ENCODE assay signal across 9 mouse cellular contexts in genomic region chr8:88285469-88286356, GRCm38 (mm10). TPM values are rescaled to one million over a fixed set of nuclear protein-coding genes. Genes with fewer than 3 reads are reported as not detected.
DNase-seq lines count a peak whose midpoint lies in the region; ATAC-seq lines count a peak whose summit lies in the region.
"Had no signal": no experiment of that assay in that cellular context is flagged by ENCODE, and none has a peak within 500 bp of the region (broad histone marks: within the 10 kb centered on the region; RNA-seq: fewer than 3 reads in every experiment).

No protein-coding gene starts in this region.

- no peak for ATAC-seq in monocyte, adult 5-6 weeks (replicated peaks; ENCODE audit: insufficient number of reproducible peaks, low FRiP score, low TSS enrichment, poor library complexity, severe bottlenecking)

- intact Hi-C loops in gastrocnemius, postnatal 36 days (cut with DNase I), result no loop called here

- DNase-seq in gastrocnemius, postnatal 10 days, result peak; percentile 57
- DNase-seq in gastrocnemius, postnatal 36 days, result no peak
- DNase-seq in spleen, adult 18-20 months, result peak; percentile 41 to 59
- DNase-seq in spleen, postnatal 36 days (ENCODE audit: low spot score in 2 of 2), result no peak
- peak; percentile 49 for DNase-seq in heart, postnatal 4 days
- DNase-seq in spleen, postnatal 4 days (ENCODE audit: low spot score in 2 of 2), result peak; percentile 60 to 85
- DNase-seq in kidney, postnatal 14 days, result no peak
- DNase-seq: cerebellum, postnatal 10 days had no signal

RNA-seq across cellular contexts. Expression of gene Adcy7, which starts 13.5 kb away (rescaled TPM):
- 10 to 100 TPM; 12.7 to 17.7 TPM for total RNA-seq in gastrocnemius, postnatal 10 days (2021)
- total RNA-seq in gastrocnemius, postnatal 36 days (2021), result 1 to 10 TPM; 4.9 to 5.2 TPM
- 1 to 10 TPM; 4.0 to 5.4 TPM for total RNA-seq in heart, postnatal 4 days (2021)
- total RNA-seq in monocyte, adult 5-6 weeks (2017), result 154 to 221 TPM (median 156 TPM) in 3 replicates

Comparison
In these comparisons a context has a peak if more than half of its experiments do, and no peak if none do; other contexts are left out.
1. DNase-seq: peak in gastrocnemius, postnatal 10 days (single experiment), spleen, adult 18-20 months (2 of 2), heart, postnatal 4 days (single experiment) and spleen, postnatal 4 days (2 of 2); none in gastrocnemius, postnatal 36 days (0 of 2), spleen, postnatal 36 days (0 of 2) and kidney, postnatal 14 days (single experiment).